Mouse (Mus musculus): ENCODE data around the gene Mdm4. TPM values are rescaled to one million over a fixed set of nuclear protein-coding genes. Genes with fewer than 3 reads are reported as not detected.

Mdm4 gene
- total RNA-seq (2012; rRNA removed): 136 and 254 TPM in 2 replicates

- Histone ChIP-seq H3K9me3 (ENCODE audit: control insufficient read depth, insufficient read depth, low read depth, low read length) (no peaks in the 10 kb centered on the region), H3K27ac (ENCODE audit: insufficient read depth, low read depth, low read length, poor library complexity, severe bottlenecking) (no peak within 1 kb of the TSS), H3K36me3 (ENCODE audit: control insufficient read depth, insufficient read depth, low read length, poor library complexity, severe bottlenecking) (no peaks in the 10 kb centered on the region), H3K9ac (ENCODE audit: insufficient read depth, low read depth, low read length, poor library complexity, severe bottlenecking) (no peak within 1 kb of the TSS), H3K4me1 (ENCODE audit: control insufficient read depth in 2 of 2, insufficient read depth in 2 of 2, low read length in 2 of 2, poor library complexity in 1 of 2) (peaks cover 0 to 2% of the 10 kb centered on the region in 2 experiments; a peak in 3 of 4 replicates), H3K4me3 (ENCODE audit: insufficient read depth in 1 of 2, low read depth in 1 of 2, low read length in 2 of 2, poor library complexity in 1 of 2, severe bottlenecking in 1 of 2) (no peak within 1 kb of the TSS)
- no peak for TF ChIP-seq ZC3H11A (IDR thresholded peaks at IDR 0.05; ENCODE audit: borderline replicate concordance, low read depth, low read length)
- no peak for TF ChIP-seq HCFC1 (IDR thresholded peaks at IDR 0.05; ENCODE audit: borderline replicate concordance, insufficient read depth, low read length)
- TF ChIP-seq ZNF384 (IDR thresholded peaks at IDR 0.05; ENCODE audit: low read depth, low read length): no peak
- TF ChIP-seq MAFK (IDR thresholded peaks at IDR 0.05; ENCODE audit: insufficient read depth, low read depth, low read length): no peak
- TF ChIP-seq CHD2 (IDR thresholded peaks at IDR 0.05; ENCODE audit: low read depth, low read length): no peak
- DNase-seq (ENCODE audit: low read depth, low spot score): no peak
- in situ Hi-C loops (cut with MboI; ENCODE audit: low sequenced_read_pairs in 2 of 2, unreplicated experiment in 2 of 2): loop anchor here (25.0 kb wide), 1 partner anchor 107 kb away; the partner anchor contains the start of gene Ppp1r15b (in 2 of the 2)
These were observed at the start of gene Mdm4 for GRCm38 (mm10) chr1:133030461-133030860. Gene Mdm4 (minus strand): TSS chr1:133030561.

- no peak for DNase-seq (ENCODE audit: low read depth, low spot score)
- Histone ChIP-seq H3K9ac (ENCODE audit: insufficient read depth, low read depth, low read length, poor library complexity, severe bottlenecking) (no peak overlapping the region; the same call in 1 of the 2 replicates), H3K27ac (ENCODE audit: insufficient read depth, low read depth, low read length, poor library complexity, severe bottlenecking) (peak overlapping the region; percentile 18; the same call in 1 of the 2 replicates), H3K4me3 (ENCODE audit: insufficient read depth in 1 of 2, low read depth in 1 of 2, low read length in 2 of 2, poor library complexity in 1 of 2, severe bottlenecking in 1 of 2) (peak overlapping the region; percentile 14 to 27; a peak in 2 of 4 replicates), H3K36me3 (ENCODE audit: control insufficient read depth, insufficient read depth, low read length, poor library complexity, severe bottlenecking) (no peaks in the 10 kb centered on the region), H3K4me1 (ENCODE audit: control insufficient read depth in 2 of 2, insufficient read depth in 2 of 2, low read length in 2 of 2, poor library complexity in 1 of 2) (peaks cover 18 to 32% of the 10 kb centered on the region in 2 experiments), H3K9me3 (ENCODE audit: control insufficient read depth, insufficient read depth, low read depth, low read length) (no peaks in the 10 kb centered on the region)
- TF ChIP-seq MAFK (IDR thresholded peaks at IDR 0.05; ENCODE audit: insufficient read depth, low read depth, low read length): no peak
- no peak for TF ChIP-seq ZC3H11A (IDR thresholded peaks at IDR 0.05; ENCODE audit: borderline replicate concordance, low read depth, low read length)
- no peak for TF ChIP-seq ZNF384 (IDR thresholded peaks at IDR 0.05; ENCODE audit: low read depth, low read length)
- no peak for TF ChIP-seq HCFC1 (IDR thresholded peaks at IDR 0.05; ENCODE audit: borderline replicate concordance, insufficient read depth, low read length)
- TF ChIP-seq CHD2 (IDR thresholded peaks at IDR 0.05; ENCODE audit: low read depth, low read length): no peak
- in situ Hi-C loops (cut with MboI; ENCODE audit: low sequenced_read_pairs in 2 of 2, unreplicated experiment in 2 of 2): no loop called here
These were observed 49.8 kb upstream of the Mdm4 start for GRCm38 (mm10) chr1:133080079-133080561.

GRCm38 (mm10) chr1:133079509-133079908 lies 49.1 kb upstream of the Mdm4 start:
- H3K27ac ChIP-seq (ENCODE audit: insufficient read depth, low read depth, low read length, poor library complexity, severe bottlenecking): peak overlapping the region; percentile 18; the same call in 1 of the 2 replicates
- DNase-seq (ENCODE audit: low read depth, low spot score): no peak
- no peaks in the 10 kb centered on the region for H3K9me3 ChIP-seq (ENCODE audit: control insufficient read depth, insufficient read depth, low read depth, low read length)
- H3K9ac ChIP-seq (ENCODE audit: insufficient read depth, low read depth, low read length, poor library complexity, severe bottlenecking): peak overlapping the region; percentile 52; the same call in 1 of the 2 replicates
- peak overlapping the region in 1 of 2 experiments; percentile 36; a peak in 1 of 4 replicates for H3K4me3 ChIP-seq (ENCODE audit: insufficient read depth in 1 of 2, low read depth in 1 of 2, low read length in 2 of 2, poor library complexity in 1 of 2, severe bottlenecking in 1 of 2)
- in situ Hi-C loops (cut with MboI; ENCODE audit: low sequenced_read_pairs in 2 of 2, unreplicated experiment in 2 of 2): no loop called here
- no peak for TF ChIP-seq HCFC1 (IDR thresholded peaks at IDR 0.05; ENCODE audit: borderline replicate concordance, insufficient read depth, low read length)
- no peak for TF ChIP-seq ZNF384 (IDR thresholded peaks at IDR 0.05; ENCODE audit: low read depth, low read length)
- TF ChIP-seq ZC3H11A (IDR thresholded peaks at IDR 0.05; ENCODE audit: borderline replicate concordance, low read depth, low read length): no peak
- H3K4me1 ChIP-seq (ENCODE audit: control insufficient read depth in 2 of 2, insufficient read depth in 2 of 2, low read length in 2 of 2, poor library complexity in 1 of 2): peaks cover 14 to 25% of the 10 kb centered on the region in 2 experiments
- H3K36me3 ChIP-seq (ENCODE audit: control insufficient read depth, insufficient read depth, low read length, poor library complexity, severe bottlenecking): no peaks in the 10 kb centered on the region

GRCm38 (mm10) chr1:133078338-133078727 lies 48.0 kb upstream of the Mdm4 start:
- TF ChIP-seq ZC3H11A (IDR thresholded peaks at IDR 0.05; ENCODE audit: borderline replicate concordance, low read depth, low read length): no peak
- TF ChIP-seq MAFK (IDR thresholded peaks at IDR 0.05; ENCODE audit: insufficient read depth, low read depth, low read length): no peak
- DNase-seq (ENCODE audit: low read depth, low spot score): no peak
- Histone ChIP-seq H3K9me3 (ENCODE audit: control insufficient read depth, insufficient read depth, low read depth, low read length) (no peaks in the 10 kb centered on the region), H3K4me3 (ENCODE audit: insufficient read depth in 1 of 2, low read depth in 1 of 2, low read length in 2 of 2, poor library complexity in 1 of 2, severe bottlenecking in 1 of 2) (no peak overlapping the region), H3K27ac (ENCODE audit: insufficient read depth, low read depth, low read length, poor library complexity, severe bottlenecking) (no peak overlapping the region), H3K9ac (ENCODE audit: insufficient read depth, low read depth, low read length, poor library complexity, severe bottlenecking) (no peak overlapping the region), H3K36me3 (ENCODE audit: control insufficient read depth, insufficient read depth, low read length, poor library complexity, severe bottlenecking) (no peaks in the 10 kb centered on the region), H3K4me1 (ENCODE audit: control insufficient read depth in 2 of 2, insufficient read depth in 2 of 2, low read length in 2 of 2, poor library complexity in 1 of 2) (peaks cover 9 to 18% of the 10 kb centered on the region in 2 experiments)
- in situ Hi-C loops (cut with MboI; ENCODE audit: low sequenced_read_pairs in 2 of 2, unreplicated experiment in 2 of 2): no loop called here

Data from ES-E14 (cell line).